Mouse (Mus musculus) neural tube, postnatal 0 days (tissue): Measurements from ENCODE around the gene Ccdc30. TPM values are rescaled to one million over a fixed set of nuclear protein-coding genes. Genes with fewer than 3 reads are reported as not detected.

Experiments used
- polyA plus RNA-seq: library from polyadenylated mRNA; unstranded; fragments of >200 nt; fragmentation: Nextera tagmentation; extraction: Ambion mirVana; gene quantifications from 2 replicates; pipeline ENCODE4 v1.2.1, GENCODE M21; 2015

The Ccdc30 gene
- 21.9 and 24.6 TPM in 2 replicates for polyA plus RNA-seq

GRCm38 (mm10) chr4:119415072-119415753, at the start of gene Ccdc30:
Gene Ccdc30, minus strand, starts transcription at chr4:119415521.

GRCm38 (mm10) chr4:119422294-119422964, 7.1 kb upstream of the Ccdc30 start, which contains the start of the genes Ppcs and Zmynd12:
Gene Ppcs, minus strand, starts transcription at chr4:119422420.
Gene Zmynd12, plus strand, starts transcription at chr4:119422814.

GRCm38 (mm10) chr4:119320131-119320830, 95.0 kb downstream of the Ccdc30 start, which contains the start of gene Ppih:
Gene Ppih, minus strand, starts transcription at chr4:119320546.

GRCm38 (mm10) chr4:119294415-119295133, 120.7 kb downstream of the Ccdc30 start, which contains the start of gene Ybx1:
Gene Ybx1, minus strand, starts transcription at chr4:119294604.

Other genes with a start within 250 kb of the Ccdc30 start
- 3.4 and 3.7 TPM in 2 replicates for gene Zfp691, start 241.3 kb downstream of the Ccdc30 start, polyA plus RNA-seq
- 0.43 and 0.82 TPM in 2 replicates for gene Ermap, start 225.5 kb downstream of the Ccdc30 start, polyA plus RNA-seq
- gene Svbp, start 220.2 kb downstream of the Ccdc30 start, polyA plus RNA-seq, result 176 and 177 TPM in 2 replicates
- 0.13 and 0.41 TPM in 2 replicates for gene Tmem269, start 197.3 kb downstream of the Ccdc30 start, polyA plus RNA-seq
- gene AU022252, start 182.8 kb downstream of the Ccdc30 start, polyA plus RNA-seq, result 19.6 and 25.0 TPM in 2 replicates
- 12.8 and 13.9 TPM in 2 replicates for gene P3h1, start 182.6 kb downstream of the Ccdc30 start, polyA plus RNA-seq
- gene Cldn19, start 160.1 kb downstream of the Ccdc30 start, polyA plus RNA-seq, result 5.6 and 6.3 TPM in 2 replicates
- gene Ybx1, start 120.9 kb downstream of the Ccdc30 start, polyA plus RNA-seq, result 978 and 1,085 TPM in 2 replicates
- 42.3 and 44.7 TPM in 2 replicates for gene Ppih, start 95.0 kb downstream of the Ccdc30 start, polyA plus RNA-seq
- gene Ppcs, start 6.9 kb upstream of the Ccdc30 start, polyA plus RNA-seq, result 28.1 and 34.0 TPM in 2 replicates
- 0.40 and 0.64 TPM in 2 replicates for gene Zmynd12, start 7.3 kb upstream of the Ccdc30 start, polyA plus RNA-seq
- gene Rimkla, start 77.1 kb upstream of the Ccdc30 start, polyA plus RNA-seq, result 24.0 and 28.1 TPM in 2 replicates
- gene Foxj3, start 121.5 kb upstream of the Ccdc30 start, polyA plus RNA-seq, result 19.8 and 20.1 TPM in 2 replicates
- 13.7 and 14.6 TPM in 2 replicates for gene Frg2f1, start 124.0 kb upstream of the Ccdc30 start, polyA plus RNA-seq
- gene Guca2a, start 222.2 kb upstream of the Ccdc30 start, polyA plus RNA-seq, result not detected in 2 replicates
- gene Guca2b, start 243.4 kb upstream of the Ccdc30 start, polyA plus RNA-seq, result not detected in 2 replicates